Mouse (Mus musculus) kidney, postnatal 10 days (tissue): Measurements from ENCODE around the gene Naaladl2.

Experiments
- DNase-seq: peaks from one replicate; pipeline ENCODE4 v3.0.0; 2021; ENCODE audit warnings: mixed read lengths

Gene Naaladl2

GRCm38 (mm10) chr3:24938507-24939182, 205.4 kb downstream of the Naaladl2 start:
- no peak for DNase-seq

- DNase-seq, result no peak
Observed at GRCm38 (mm10) chr3:24921811-24922210, 222.2 kb downstream of the Naaladl2 start.

- no peak for DNase-seq
Observed at GRCm38 (mm10) chr3:24921401-24921800, 222.7 kb downstream of the Naaladl2 start.

- no peak for DNase-seq
Observed at GRCm38 (mm10) chr3:24905425-24905960, 238.6 kb downstream of the Naaladl2 start.

GRCm38 (mm10) chr3:24888801-24889200, 255.3 kb downstream of the Naaladl2 start:
- DNase-seq, result no peak

GRCm38 (mm10) chr3:24872254-24872653, 271.8 kb downstream of the Naaladl2 start:
- DNase-seq, result no peak

- DNase-seq, result no peak
Observed at GRCm38 (mm10) chr3:24852936-24853335, 291.1 kb downstream of the Naaladl2 start.

- no peak for DNase-seq
Observed at GRCm38 (mm10) chr3:24796739-24797138, 347.3 kb downstream of the Naaladl2 start.

- no peak for DNase-seq
Observed at GRCm38 (mm10) chr3:24787451-24788148, 356.5 kb downstream of the Naaladl2 start.

- DNase-seq, result no peak
Observed at GRCm38 (mm10) chr3:24784108-24784507, 360.0 kb downstream of the Naaladl2 start.

GRCm38 (mm10) chr3:24783462-24783829, 360.6 kb downstream of the Naaladl2 start:
- peak; percentile 15 for DNase-seq

- no peak for DNase-seq
Observed at GRCm38 (mm10) chr3:24782784-24783461, 361.1 kb downstream of the Naaladl2 start.

GRCm38 (mm10) chr3:24781687-24782086, 362.4 kb downstream of the Naaladl2 start:
- DNase-seq, result no peak

GRCm38 (mm10) chr3:24778416-24778815, 365.6 kb downstream of the Naaladl2 start:
- DNase-seq, result no peak

- no peak for DNase-seq
Observed at GRCm38 (mm10) chr3:24749055-24749454, 395.0 kb downstream of the Naaladl2 start.

GRCm38 (mm10) chr3:24747182-24747856, 396.7 kb downstream of the Naaladl2 start:
- no peak for DNase-seq

GRCm38 (mm10) chr3:24743946-24744345, 400.1 kb downstream of the Naaladl2 start:
- no peak for DNase-seq

GRCm38 (mm10) chr3:24719181-24719749, 424.8 kb downstream of the Naaladl2 start:
- no peak for DNase-seq

- DNase-seq, result no peak
Observed at GRCm38 (mm10) chr3:24714770-24715169, 429.3 kb downstream of the Naaladl2 start.

GRCm38 (mm10) chr3:24705778-24706423, 438.2 kb downstream of the Naaladl2 start:
- DNase-seq, result no peak

- DNase-seq, result no peak
Observed at GRCm38 (mm10) chr3:24690162-24690915, 453.7 kb downstream of the Naaladl2 start.
